Mouse (Mus musculus) embryonic facial prominence, embryonic 14.5 days (tissue): Measurements from ENCODE around the gene Duoxa1. TPM values are rescaled to one million over a fixed set of nuclear protein-coding genes. Genes with fewer than 3 reads are reported as not detected.

Experiments
- ATAC-seq: fragments of 200-750 bp; cut with Nextera tagmentation; 2 replicates; pipeline ENCODE4 v1.8.0; 2017; ENCODE audit warnings: low read depth, moderate number of reproducible peaks, moderate TSS enrichment
- DNase-seq: peaks from one replicate; pipeline ENCODE4 v3.0.0-alpha.2; 2015; ENCODE audit warnings: low spot score
- H3K27ac ChIP-seq: fragments of 300-500 bp; sonication (generic); replicated peaks from 2 replicates; pipeline ENCODE4 v1.5.1; 2014; ENCODE audit warnings: low read depth, mild to moderate bottlenecking, low read length, moderate library complexity
- H3K27me3 ChIP-seq: fragments of 300-500 bp; sonication (generic); replicated peaks from 2 replicates; pipeline ENCODE4 v1.6.1; 2014; ENCODE audit warnings: low read length; ENCODE audit not compliant: control insufficient read depth, insufficient read depth
- H3K36me3 ChIP-seq: fragments of 300-500 bp; sonication (generic); 2 replicates; pipeline ENCODE4 v1.6.1; 2014; ENCODE audit warnings: low read length, mixed read lengths; ENCODE audit not compliant: control insufficient read depth, insufficient read depth
- H3K4me1 ChIP-seq: fragments of 300-500 bp; sonication (generic); 2 replicates; pipeline ENCODE4 v1.6.1; 2014; ENCODE audit warnings: antibody characterized with exemption, low read length; ENCODE audit not compliant: control insufficient read depth, insufficient read depth
- H3K4me2 ChIP-seq: fragments of 300-500 bp; sonication (generic); 2 replicates; pipeline ENCODE4 v1.6.1; 2014; ENCODE audit warnings: low read depth, mild to moderate bottlenecking, low read length, moderate library complexity, mixed read lengths
- H3K4me3 ChIP-seq: fragments of 300-500 bp; sonication (generic); 2 replicates; pipeline ENCODE4 v1.5.1; 2014; ENCODE audit warnings: low read depth, mild to moderate bottlenecking, low read length
- H3K9ac ChIP-seq: fragments of 300-500 bp; sonication (generic); 2 replicates; pipeline ENCODE4 v1.6.1; 2014; ENCODE audit warnings: low read depth, mild to moderate bottlenecking, low read length, moderate library complexity, mixed read lengths
- H3K9me3 ChIP-seq: fragments of 300-500 bp; sonication (generic); 2 replicates; pipeline ENCODE4 v1.6.1; 2016; ENCODE audit warnings: low read length; ENCODE audit not compliant: control insufficient read depth
- WGBS: fragments of 180-500 bp; shearing (Covaris S2); extraction: QIAGEN DNeasy Blood & Tissue Kit; methylation state at CpG from one replicate; pipeline ENCODE4 v1.1.7; 2014; 5-methylcytosine and 5-hydroxymethylcytosine counted together
- polyA plus RNA-seq: library from polyadenylated mRNA; unstranded; fragments of >200 nt; fragmentation: Nextera tagmentation; extraction: Ambion mirVana; gene quantifications from 2 replicates; pipeline ENCODE4 v1.2.1, GENCODE M21; 2014

Gene Duoxa1
- polyA plus RNA-seq, 1 experiment from 2014 or later, result 4.2 TPM

DNA sequence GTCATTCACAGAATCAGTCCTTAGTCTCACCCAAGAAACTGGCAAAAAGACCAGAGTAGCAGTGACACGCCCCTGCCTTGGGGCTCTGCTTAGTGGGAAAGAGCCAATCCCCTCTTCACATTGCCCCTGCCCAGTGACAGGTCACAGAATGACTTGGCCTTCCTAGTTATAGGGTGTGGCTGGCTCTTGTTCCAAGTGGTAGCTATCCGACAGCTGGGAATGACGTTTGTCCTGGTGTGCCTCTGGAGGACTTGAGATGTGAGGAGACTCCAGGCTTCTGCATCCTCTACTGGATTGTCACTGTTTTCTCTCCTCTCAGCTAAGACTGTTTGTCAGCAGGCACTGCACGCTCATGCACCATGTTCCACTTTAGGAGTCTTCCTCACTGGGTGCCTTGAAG, 3.9 kb upstream of the Duoxa1 start:
- no peaks in the 10 kb centered on the region for H3K9me3 ChIP-seq
- DNase-seq, result no peak
- no peak overlapping the region for H3K27ac ChIP-seq
- H3K9ac ChIP-seq, result no peak overlapping the region
- H3K27me3 ChIP-seq, result peaks cover 28% of the 10 kb centered on the region
- ATAC-seq, result no peak
- H3K4me2 ChIP-seq, result no peak overlapping the region
- H3K36me3 ChIP-seq, result no peaks in the 10 kb centered on the region
- 75% methylated on average over 4 of the region's 4 CpGs for WGBS
- H3K4me1 ChIP-seq, result peaks cover 8% of the 10 kb centered on the region; the same call in 1 of the 2 replicates
- no peak overlapping the region for H3K4me3 ChIP-seq

GRCm38 (mm10) chr2:122315372-122315771, 1.8 kb upstream of the Duoxa1 start, which contains the start of gene Duox1:
Gene Duox1, plus strand, starts transcription at chr2:122315672.
- Histone ChIP-seq H3K4me3 (no peak within 1 kb of the TSS), H3K4me2 (no peak within 1 kb of the TSS), H3K36me3 (no peaks in the 10 kb centered on the region), H3K9me3 (no peaks in the 10 kb centered on the region), H3K9ac (no peak within 1 kb of the TSS), H3K27ac (no peak within 1 kb of the TSS), H3K4me1 (peaks cover 8% of the 10 kb centered on the region; the same call in 1 of the 2 replicates), H3K27me3 (peaks cover 44% of the 10 kb centered on the region)
- ATAC-seq, result no peak
- 85% methylated on average over 7 of the region's 7 CpGs for WGBS
- DNase-seq, result no peak

- 3% methylated on average over 27 of the region's 27 CpGs for WGBS
- Histone ChIP-seq H3K36me3 (no peaks in the 10 kb centered on the region), H3K9ac (no peak overlapping the region), H3K4me2 (peak overlapping the region; percentile 61), H3K4me1 (peaks cover 8% of the 10 kb centered on the region; the same call in 1 of the 2 replicates), H3K4me3 (peak overlapping the region; percentile 32), H3K27ac (no peak overlapping the region), H3K9me3 (no peaks in the 10 kb centered on the region), H3K27me3 (peaks cover 56% of the 10 kb centered on the region)
- ATAC-seq, result peak; percentile 47; the same call in 1 of the 2 replicates
- DNase-seq, result peak; percentile 77
Observed at GRCm38 (mm10) chr2:122312722-122313417, 660 bp downstream of the Duoxa1 start.

DNA sequence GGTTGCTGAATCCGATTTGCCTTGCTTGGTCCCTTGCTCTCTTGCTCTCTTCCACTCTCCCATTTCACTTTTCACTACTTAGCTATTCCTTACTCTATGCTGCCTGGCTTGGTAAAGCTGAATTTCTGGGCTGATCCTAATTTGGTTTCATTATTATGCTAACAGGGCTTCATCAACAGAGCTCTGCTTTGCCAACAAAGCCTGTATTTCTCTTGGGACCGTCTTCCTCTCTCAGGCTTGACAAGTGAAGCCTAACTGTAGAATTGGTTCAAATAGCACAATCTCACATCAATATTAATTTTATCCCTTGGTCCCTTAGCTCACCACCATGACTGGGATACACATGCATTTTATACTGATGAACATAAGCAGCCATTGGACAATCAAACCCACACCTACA, 2.0 kb downstream of the Duoxa1 start:
- H3K4me1 ChIP-seq, result peaks cover 8% of the 10 kb centered on the region; the same call in 1 of the 2 replicates
- H3K27me3 ChIP-seq, result peaks cover 60% of the 10 kb centered on the region
- no peak overlapping the region for H3K27ac ChIP-seq
- H3K36me3 ChIP-seq, result no peaks in the 10 kb centered on the region
- ATAC-seq, result no peak
- 61% methylated on average over 2 of the region's 2 CpGs for WGBS
- H3K4me3 ChIP-seq, result no peak overlapping the region
- H3K9ac ChIP-seq, result no peak overlapping the region
- DNase-seq, result no peak
- no peaks in the 10 kb centered on the region for H3K9me3 ChIP-seq
- H3K4me2 ChIP-seq, result no peak overlapping the region

GRCm38 (mm10) chr2:122309647-122310046, 3.9 kb downstream of the Duoxa1 start:
- Histone ChIP-seq H3K9ac (no peak overlapping the region), H3K4me1 (peaks cover 8% of the 10 kb centered on the region; the same call in 1 of the 2 replicates), H3K9me3 (no peaks in the 10 kb centered on the region), H3K36me3 (no peaks in the 10 kb centered on the region), H3K4me2 (no peak overlapping the region), H3K27me3 (peaks cover 65% of the 10 kb centered on the region), H3K27ac (no peak overlapping the region), H3K4me3 (no peak overlapping the region)
- no peak for DNase-seq
- no peak for ATAC-seq
- 51% methylated on average over 3 of the region's 3 CpGs for WGBS

- H3K4me3 ChIP-seq, result no peak overlapping the region
- WGBS, result 47% methylated on average over 4 of the region's 4 CpGs
- no peak overlapping the region for H3K4me2 ChIP-seq
- H3K9me3 ChIP-seq, result no peaks in the 10 kb centered on the region
- peaks cover 66% of the 10 kb centered on the region for H3K27me3 ChIP-seq
- H3K9ac ChIP-seq, result no peak overlapping the region
- no peak overlapping the region for H3K27ac ChIP-seq
- DNase-seq (peak; percentile 74), ATAC-seq (peak; percentile 42; the same call in 1 of the 2 replicates)
- H3K36me3 ChIP-seq, result no peaks in the 10 kb centered on the region
- H3K4me1 ChIP-seq, result peaks cover 6% of the 10 kb centered on the region
Observed at GRCm38 (mm10) chr2:122306184-122306583, 7.3 kb downstream of the Duoxa1 start.

GRCm38 (mm10) chr2:122305097-122305892, 8.2 kb downstream of the Duoxa1 start:
- ATAC-seq, result no peak
- 73% methylated on average over 16 of the region's 16 CpGs for WGBS

DNA sequence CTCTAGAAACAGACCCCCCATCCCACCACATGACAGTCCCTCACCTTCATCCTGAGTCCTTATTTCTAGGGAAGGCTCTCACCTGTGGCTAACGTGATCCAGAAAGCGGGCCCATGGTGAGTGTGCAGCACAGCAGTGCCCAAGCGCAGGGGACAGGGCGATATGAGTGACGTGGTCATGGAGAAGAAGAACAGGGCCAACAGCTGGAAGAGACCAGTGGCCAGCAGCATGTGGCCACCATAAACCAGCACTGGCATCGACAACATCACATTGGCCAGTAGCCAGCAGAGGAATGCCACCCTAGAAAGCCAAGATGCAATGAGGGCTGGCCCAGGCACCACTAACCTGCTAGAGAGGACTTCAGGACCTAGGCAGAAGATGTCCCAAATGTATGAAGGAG, 9.0 kb downstream of the Duoxa1 start:
- H3K36me3 ChIP-seq, result no peaks in the 10 kb centered on the region
- peaks cover 74% of the 10 kb centered on the region for H3K27me3 ChIP-seq
- no peaks in the 10 kb centered on the region for H3K9me3 ChIP-seq
- peaks cover 10% of the 10 kb centered on the region for H3K4me1 ChIP-seq
- no peak for DNase-seq
- H3K27ac ChIP-seq, result no peak overlapping the region
- 86% methylated on average over 6 of the region's 6 CpGs for WGBS
- no peak overlapping the region for H3K4me3 ChIP-seq
- no peak overlapping the region for H3K9ac ChIP-seq
- ATAC-seq, result no peak
- H3K4me2 ChIP-seq, result no peak overlapping the region

More at GRCm38 (mm10) chr2:122305097-122305892, 8.2 kb downstream of the Duoxa1 start:
- Histone ChIP-seq H3K36me3 (no peaks in the 10 kb centered on the region), H3K4me3 (no peak overlapping the region), H3K4me1 (peaks cover 10% of the 10 kb centered on the region), H3K27ac (no peak overlapping the region), H3K9ac (no peak overlapping the region), H3K27me3 (peaks cover 70% of the 10 kb centered on the region), H3K9me3 (no peaks in the 10 kb centered on the region), H3K4me2 (no peak overlapping the region)
- DNase-seq, result no peak
